Mouse (Mus musculus): Measurements from ENCODE around the gene 2610021A01Rik. TPM values are rescaled to one million over a fixed set of nuclear protein-coding genes. Genes with fewer than 3 reads are reported as not detected.
"Not testable (repeated sequence)": the region's sequence is repeated elsewhere in the genome, so short reads cannot be mapped to it uniquely, and the experiment has no call there.

2610021A01Rik gene
- total RNA-seq (2014; fragmentation: Nextera tagmentation) (27.8 and 30.2 TPM in 2 replicates), total RNA-seq (2017) (30.6 and 32.7 TPM in 2 replicates)

GRCm38 (mm10) chr7:41599034-41599813, at the start of gene 2610021A01Rik:
2610021A01Rik (plus strand) TSS chr7:41599230.
- ATAC-seq (replicated peaks; ENCODE audit: low FRiP score, low TSS enrichment, poor library complexity, severe bottlenecking), result peak; percentile 99

GRCm38 (mm10) chr7:41560681-41561080, 38.3 kb upstream of the 2610021A01Rik start:
- no peak for ATAC-seq (replicated peaks; ENCODE audit: low FRiP score, low TSS enrichment, poor library complexity, severe bottlenecking)

GRCm38 (mm10) chr7:41573562-41573961, 25.5 kb upstream of the 2610021A01Rik start, which contains the start of gene Gm6871:
Gm6871 (minus strand) TSS chr7:41573662.
- ATAC-seq (replicated peaks; ENCODE audit: low FRiP score, low TSS enrichment, poor library complexity, severe bottlenecking), result not testable (repeated sequence)

- no peak for ATAC-seq (replicated peaks; ENCODE audit: low FRiP score, low TSS enrichment, poor library complexity, severe bottlenecking)
These were observed 21.1 kb upstream of the 2610021A01Rik start for GRCm38 (mm10) chr7:41577956-41578355.

GRCm38 (mm10) chr7:41582028-41582427, 17.0 kb upstream of the 2610021A01Rik start:
- ATAC-seq (replicated peaks; ENCODE audit: low FRiP score, low TSS enrichment, poor library complexity, severe bottlenecking), result no peak

GRCm38 (mm10) chr7:41587831-41588230, 11.2 kb upstream of the 2610021A01Rik start:
- ATAC-seq (replicated peaks; ENCODE audit: low FRiP score, low TSS enrichment, poor library complexity, severe bottlenecking), result not testable (repeated sequence)

- no peak for ATAC-seq (replicated peaks; ENCODE audit: low FRiP score, low TSS enrichment, poor library complexity, severe bottlenecking)
These were observed 415 bp upstream of the 2610021A01Rik start for GRCm38 (mm10) chr7:41598615-41599014.

- ATAC-seq (replicated peaks; ENCODE audit: low FRiP score, low TSS enrichment, poor library complexity, severe bottlenecking), result 0 out of 2 replicates have a peak, but pooled peaks have one; percentile 11
These were observed 1.0 kb downstream of the 2610021A01Rik start for GRCm38 (mm10) chr7:41599932-41600548.

- ATAC-seq (replicated peaks; ENCODE audit: low FRiP score, low TSS enrichment, poor library complexity, severe bottlenecking), result peak; percentile 70
These were observed 12.6 kb downstream of the 2610021A01Rik start for GRCm38 (mm10) chr7:41611654-41612053.

GRCm38 (mm10) chr7:41616241-41616640, 17.2 kb downstream of the 2610021A01Rik start:
- ATAC-seq (replicated peaks; ENCODE audit: low FRiP score, low TSS enrichment, poor library complexity, severe bottlenecking), result not testable (repeated sequence)

GRCm38 (mm10) chr7:41632409-41633220, 33.6 kb downstream of the 2610021A01Rik start, which contains the start of gene Zfp788:
Zfp788 (plus strand) TSS chr7:41633203.
- peak; percentile 96 for ATAC-seq (replicated peaks; ENCODE audit: low FRiP score, low TSS enrichment, poor library complexity, severe bottlenecking)

GRCm38 (mm10) chr7:41633221-41633984, 34.4 kb downstream of the 2610021A01Rik start:
- peak; percentile 94 for ATAC-seq (replicated peaks; ENCODE audit: low FRiP score, low TSS enrichment, poor library complexity, severe bottlenecking)

GRCm38 (mm10) chr7:41674326-41674725, 75.3 kb downstream of the 2610021A01Rik start:
- not testable (repeated sequence) for ATAC-seq (replicated peaks; ENCODE audit: low FRiP score, low TSS enrichment, poor library complexity, severe bottlenecking)

Other genes starting within 250 kb of the 2610021A01Rik start
- gene AI987944, start 205.9 kb upstream of the 2610021A01Rik start, total RNA-seq (2014; fragmentation: Nextera tagmentation), result 10.7 and 17.8 TPM in 2 replicates
- gene AI987944, start 205.9 kb upstream of the 2610021A01Rik start, total RNA-seq (2017), result 13.0 and 22.5 TPM in 2 replicates
- 0.10 TPM in 1 of 2 replicates, not detected in the other for gene Vmn2r57, start 150.5 kb upstream of the 2610021A01Rik start, total RNA-seq (2014; fragmentation: Nextera tagmentation)
- not detected in 2 replicates for gene Vmn2r57, start 150.5 kb upstream of the 2610021A01Rik start, total RNA-seq (2017)
- gene Gm20449, start 99.8 kb upstream of the 2610021A01Rik start, total RNA-seq (2014; fragmentation: Nextera tagmentation), result not detected in 2 replicates
- not detected in 2 replicates for gene Gm20449, start 99.8 kb upstream of the 2610021A01Rik start, total RNA-seq (2017)
- gene AW146154, start 99.3 kb upstream of the 2610021A01Rik start, total RNA-seq (2014; fragmentation: Nextera tagmentation), result 16.5 and 20.2 TPM in 2 replicates
- gene AW146154, start 99.3 kb upstream of the 2610021A01Rik start, total RNA-seq (2017), result 10.5 and 23.2 TPM in 2 replicates
- not detected in 2 replicates for gene Gm6871, start 25.6 kb upstream of the 2610021A01Rik start, total RNA-seq (2014; fragmentation: Nextera tagmentation)
- gene Gm6871, start 25.6 kb upstream of the 2610021A01Rik start, total RNA-seq (2017), result not detected in 2 replicates
- gene Zfp788, start 34.0 kb downstream of the 2610021A01Rik start, total RNA-seq (2014; fragmentation: Nextera tagmentation), result 9.7 and 13.1 TPM in 2 replicates
- 6.6 and 13.9 TPM in 2 replicates for gene Zfp788, start 34.0 kb downstream of the 2610021A01Rik start, total RNA-seq (2017)